Mouse (Mus musculus): ENCODE data around the gene Anapc7. TPM values are rescaled to one million over a fixed set of nuclear protein-coding genes. Genes with fewer than 3 reads are reported as not detected.

The Anapc7 gene
- total and polyA plus RNA-seq, 3 experiments: 39.9 to 49.7 TPM; not detected in 1

GRCm38 (mm10) chr5:122399871-122400270 is 21.6 kb upstream of the Anapc7 start:
- no peak for DNase-seq (ENCODE audit: low read depth, low spot score)
- H3K4me3 ChIP-seq (ENCODE audit: control insufficient read depth in 1 of 2, insufficient read depth in 1 of 2, low read depth in 2 of 2, low read length in 2 of 2): no peak overlapping the region
- peaks cover 15% of the 10 kb centered on the region for H3K79me2 ChIP-seq (ENCODE audit: control insufficient read depth, insufficient read depth, low read length, poor library complexity)
- H3K9ac ChIP-seq (ENCODE audit: control insufficient read depth, low read depth, low read length, poor library complexity, severe bottlenecking): no peak overlapping the region
- TF ChIP-seq NRF1 (IDR thresholded peaks at IDR 0.05; ENCODE audit: insufficient read depth, low read depth, low read length, poor library complexity, severe bottlenecking) (no peak), USF2 (IDR thresholded peaks at IDR 0.05; ENCODE audit: borderline replicate concordance in 1 of 2, insufficient read depth in 1 of 2, low read depth in 1 of 2, low read length in 2 of 2) (no peak), UBTF (IDR thresholded peaks at IDR 0.05; ENCODE audit: borderline replicate concordance, insufficient read depth, low read depth, low read length) (no peak), SIN3A (IDR thresholded peaks at IDR 0.05; ENCODE audit: low read length) (no peak), RCOR1 (IDR thresholded peaks at IDR 0.05; ENCODE audit: low read depth, low read length) (no peak), EP300 (IDR thresholded peaks at IDR 0.05; ENCODE audit: low read depth in 1 of 2, low read length in 2 of 2) (no peak), TBP (IDR thresholded peaks at IDR 0.05; ENCODE audit: low read depth, low read length) (no peak), CHD1 (IDR thresholded peaks at IDR 0.05; ENCODE audit: low read depth, low read length) (no peak), GABPA (IDR thresholded peaks at IDR 0.05; ENCODE audit: low read depth, low read length) (no peak), MAFK (IDR thresholded peaks at IDR 0.05; ENCODE audit: borderline replicate concordance, low read depth, low read length) (no peak), TAL1 (IDR thresholded peaks at IDR 0.05; ENCODE audit: low read length) (no peak), ELF1 (IDR thresholded peaks at IDR 0.05; ENCODE audit: low read depth, low read length) (no peak), USF1 (IDR thresholded peaks at IDR 0.05; ENCODE audit: low read depth, low read length) (no peak), BHLHE40 (IDR thresholded peaks at IDR 0.05; ENCODE audit: borderline replicate concordance, low read depth, low read length) (no peak), E2F4 (IDR thresholded peaks at IDR 0.05; ENCODE audit: borderline replicate concordance, low read depth, low read length) (no peak), POLR2AphosphoS5 (IDR thresholded peaks at IDR 0.05; ENCODE audit: borderline replicate concordance, low read depth, low read length) (no peak), POLR2A (IDR thresholded peaks at IDR 0.05; ENCODE audit: control insufficient read depth in 1 of 2, insufficient read depth in 1 of 2, low read depth in 1 of 2, low read length in 2 of 2, poor library complexity in 1 of 2) (no peak), KAT2A (conservative IDR thresholded peaks at IDR 0.05; ENCODE audit: low read depth, low read length) (no peak)
- H3K27ac ChIP-seq (ENCODE audit: control insufficient read depth, low read depth, low read length): no peak overlapping the region
- no peaks in the 10 kb centered on the region for H3K4me1 ChIP-seq (ENCODE audit: control insufficient read depth in 1 of 2, insufficient read depth in 2 of 2, low read length in 2 of 2)
- H3K27me3 ChIP-seq (ENCODE audit: control insufficient read depth in 1 of 2, insufficient read depth in 2 of 2, low read length in 2 of 2): no peaks in the 10 kb centered on the region
- peaks cover 0 to 16% of the 10 kb centered on the region in 2 experiments; a peak in 2 of 4 replicates for H3K36me3 ChIP-seq (ENCODE audit: control insufficient read depth in 1 of 2, insufficient read depth in 2 of 2, low read length in 2 of 2)
- no peaks in the 10 kb centered on the region for H3K9me3 ChIP-seq (replicated peaks; ENCODE audit: insufficient read depth, low read length)

- Histone ChIP-seq H3K4me1 (ENCODE audit: control insufficient read depth in 1 of 2, insufficient read depth in 2 of 2, low read length in 2 of 2) (no peaks in the 10 kb centered on the region), H3K9me3 (replicated peaks; ENCODE audit: insufficient read depth, low read length) (no peaks in the 10 kb centered on the region), H3K9ac (ENCODE audit: control insufficient read depth, low read depth, low read length, poor library complexity, severe bottlenecking) (no peak overlapping the region), H3K36me3 (ENCODE audit: control insufficient read depth in 1 of 2, insufficient read depth in 2 of 2, low read length in 2 of 2) (peaks cover 0 to 16% of the 10 kb centered on the region in 2 experiments; a peak in 2 of 4 replicates), H3K79me2 (ENCODE audit: control insufficient read depth, insufficient read depth, low read length, poor library complexity) (peaks cover 11% of the 10 kb centered on the region), H3K27ac (ENCODE audit: control insufficient read depth, low read depth, low read length) (no peak overlapping the region), H3K4me3 (ENCODE audit: control insufficient read depth in 1 of 2, insufficient read depth in 1 of 2, low read depth in 2 of 2, low read length in 2 of 2) (no peak overlapping the region), H3K27me3 (ENCODE audit: control insufficient read depth in 1 of 2, insufficient read depth in 2 of 2, low read length in 2 of 2) (no peaks in the 10 kb centered on the region)
- no peak for DNase-seq (ENCODE audit: low read depth, low spot score)
- TF ChIP-seq E2F4 (IDR thresholded peaks at IDR 0.05; ENCODE audit: borderline replicate concordance, low read depth, low read length): no peak
Measured at GRCm38 (mm10) chr5:122400628-122401302, 20.7 kb upstream of the Anapc7 start.
